Mouse (Mus musculus): Measurements from ENCODE around the gene Fank1. TPM values are rescaled to one million over a fixed set of nuclear protein-coding genes. Genes with fewer than 3 reads are reported as not detected.

Fank1 gene
- polyA plus RNA-seq, 1 experiment from 2014 or later, result 7.9 TPM

- H3K9me3 ChIP-seq (replicated peaks; ENCODE audit: control insufficient read depth, low read length, poor library complexity, severe bottlenecking), result 0 out of 2 replicates have a peak, but pooled peaks cover 2% of the 10 kb centered on the region
- no peaks in the 10 kb centered on the region for H3K4me1 ChIP-seq (ENCODE audit: control insufficient read depth, insufficient read depth, low read length)
- no peak overlapping the region for H3K27ac ChIP-seq (ENCODE audit: low read length)
- no peak overlapping the region for H3K4me3 ChIP-seq (ENCODE audit: low read depth, low read length)
- 93% methylated on average over 9 of the region's 9 CpGs for WGBS
- H3K27me3 ChIP-seq (ENCODE audit: control insufficient read depth, insufficient read depth, low read depth, low read length), result no peaks in the 10 kb centered on the region
- no peaks in the 10 kb centered on the region for H3K36me3 ChIP-seq (ENCODE audit: control insufficient read depth, insufficient read depth, low read length)
- no peak overlapping the region for H3K4me2 ChIP-seq (ENCODE audit: low read length)
- no peak for ATAC-seq
- no peak overlapping the region for H3K9ac ChIP-seq (ENCODE audit: low read depth, low read length)
Measured at GRCm38 (mm10) chr7:133916230-133916629, 139.6 kb downstream of the Fank1 start.

- H3K4me2 ChIP-seq (ENCODE audit: low read length), result no peak overlapping the region
- no peak overlapping the region for H3K4me3 ChIP-seq (ENCODE audit: low read depth, low read length)
- 42% methylated on average over 5 of the region's 5 CpGs for WGBS
- no peak overlapping the region for H3K9ac ChIP-seq (ENCODE audit: low read depth, low read length)
- 0 out of 2 replicates have a peak, but pooled peaks cover 2% of the 10 kb centered on the region for H3K9me3 ChIP-seq (replicated peaks; ENCODE audit: control insufficient read depth, low read length, poor library complexity, severe bottlenecking)
- no peaks in the 10 kb centered on the region for H3K4me1 ChIP-seq (ENCODE audit: control insufficient read depth, insufficient read depth, low read length)
- no peaks in the 10 kb centered on the region for H3K36me3 ChIP-seq (ENCODE audit: control insufficient read depth, insufficient read depth, low read length)
- no peak overlapping the region for H3K27ac ChIP-seq (ENCODE audit: low read length)
- ATAC-seq, result no peak
- H3K27me3 ChIP-seq (ENCODE audit: control insufficient read depth, insufficient read depth, low read depth, low read length), result no peaks in the 10 kb centered on the region
Measured at GRCm38 (mm10) chr7:133919306-133919705, 142.6 kb downstream of the Fank1 start.

GRCm38 (mm10) chr7:133919918-133920317, 143.3 kb downstream of the Fank1 start:
- Histone ChIP-seq H3K9ac (ENCODE audit: low read depth, low read length) (no peak overlapping the region), H3K27ac (ENCODE audit: low read length) (no peak overlapping the region), H3K4me1 (ENCODE audit: control insufficient read depth, insufficient read depth, low read length) (no peaks in the 10 kb centered on the region), H3K9me3 (replicated peaks; ENCODE audit: control insufficient read depth, low read length, poor library complexity, severe bottlenecking) (no peaks in the 10 kb centered on the region), H3K4me2 (ENCODE audit: low read length) (no peak overlapping the region), H3K4me3 (ENCODE audit: low read depth, low read length) (no peak overlapping the region), H3K27me3 (ENCODE audit: control insufficient read depth, insufficient read depth, low read depth, low read length) (no peaks in the 10 kb centered on the region), H3K36me3 (ENCODE audit: control insufficient read depth, insufficient read depth, low read length) (no peaks in the 10 kb centered on the region)
- ATAC-seq, result no peak
- WGBS, result 89% methylated on average over 5 of the region's 5 CpGs

GRCm38 (mm10) chr7:133920724-133921123, 144.1 kb downstream of the Fank1 start:
- 87% methylated on average over 7 of the region's 7 CpGs for WGBS
- Histone ChIP-seq H3K36me3 (ENCODE audit: control insufficient read depth, insufficient read depth, low read length) (no peaks in the 10 kb centered on the region), H3K4me2 (ENCODE audit: low read length) (no peak overlapping the region), H3K9me3 (replicated peaks; ENCODE audit: control insufficient read depth, low read length, poor library complexity, severe bottlenecking) (no peaks in the 10 kb centered on the region), H3K27me3 (ENCODE audit: control insufficient read depth, insufficient read depth, low read depth, low read length) (no peaks in the 10 kb centered on the region), H3K4me3 (ENCODE audit: low read depth, low read length) (no peak overlapping the region), H3K27ac (ENCODE audit: low read length) (no peak overlapping the region), H3K4me1 (ENCODE audit: control insufficient read depth, insufficient read depth, low read length) (no peaks in the 10 kb centered on the region), H3K9ac (ENCODE audit: low read depth, low read length) (no peak overlapping the region)
- ATAC-seq, result no peak

- ATAC-seq, result no peak
- H3K9ac ChIP-seq (ENCODE audit: low read depth, low read length), result no peak overlapping the region
Measured at GRCm38 (mm10) chr7:133921291-133921690, 144.6 kb downstream of the Fank1 start.

GRCm38 (mm10) chr7:133923994-133924393, 147.3 kb downstream of the Fank1 start:
- Histone ChIP-seq H3K9me3 (replicated peaks; ENCODE audit: control insufficient read depth, low read length, poor library complexity, severe bottlenecking) (no peaks in the 10 kb centered on the region), H3K9ac (ENCODE audit: low read depth, low read length) (no peak overlapping the region), H3K4me1 (ENCODE audit: control insufficient read depth, insufficient read depth, low read length) (no peaks in the 10 kb centered on the region), H3K36me3 (ENCODE audit: control insufficient read depth, insufficient read depth, low read length) (no peaks in the 10 kb centered on the region), H3K27me3 (ENCODE audit: control insufficient read depth, insufficient read depth, low read depth, low read length) (no peaks in the 10 kb centered on the region), H3K27ac (ENCODE audit: low read length) (no peak overlapping the region), H3K4me2 (ENCODE audit: low read length) (no peak overlapping the region), H3K4me3 (ENCODE audit: low read depth, low read length) (no peak overlapping the region)
- no peak for ATAC-seq
- WGBS, result 50% methylated on average over 6 of the region's 6 CpGs

More at GRCm38 (mm10) chr7:133921291-133921690, 144.6 kb downstream of the Fank1 start:
- H3K36me3 ChIP-seq (ENCODE audit: control insufficient read depth, insufficient read depth, low read length), result no peaks in the 10 kb centered on the region
- H3K27ac ChIP-seq (ENCODE audit: low read length), result no peak overlapping the region
- H3K4me3 ChIP-seq (ENCODE audit: low read depth, low read length), result no peak overlapping the region
- no peaks in the 10 kb centered on the region for H3K4me1 ChIP-seq (ENCODE audit: control insufficient read depth, insufficient read depth, low read length)
- H3K27me3 ChIP-seq (ENCODE audit: control insufficient read depth, insufficient read depth, low read depth, low read length), result no peaks in the 10 kb centered on the region
- no peak overlapping the region for H3K4me2 ChIP-seq (ENCODE audit: low read length)
- no peaks in the 10 kb centered on the region for H3K9me3 ChIP-seq (replicated peaks; ENCODE audit: control insufficient read depth, low read length, poor library complexity, severe bottlenecking)
- WGBS, result 94% methylated on average over 4 of the region's 4 CpGs

GRCm38 (mm10) chr7:133925771-133926170, 149.1 kb downstream of the Fank1 start:
- Histone ChIP-seq H3K9me3 (replicated peaks; ENCODE audit: control insufficient read depth, low read length, poor library complexity, severe bottlenecking) (no peaks in the 10 kb centered on the region), H3K4me2 (ENCODE audit: low read length) (no peak overlapping the region), H3K36me3 (ENCODE audit: control insufficient read depth, insufficient read depth, low read length) (no peaks in the 10 kb centered on the region), H3K4me1 (ENCODE audit: control insufficient read depth, insufficient read depth, low read length) (no peaks in the 10 kb centered on the region), H3K27me3 (ENCODE audit: control insufficient read depth, insufficient read depth, low read depth, low read length) (no peaks in the 10 kb centered on the region), H3K27ac (ENCODE audit: low read length) (no peak overlapping the region), H3K9ac (ENCODE audit: low read depth, low read length) (no peak overlapping the region), H3K4me3 (ENCODE audit: low read depth, low read length) (no peak overlapping the region)
- 59% methylated on average over 2 of the region's 2 CpGs for WGBS
- no peak for ATAC-seq

GRCm38 (mm10) chr7:133928981-133929380, 152.3 kb downstream of the Fank1 start:
- Histone ChIP-seq H3K4me1 (ENCODE audit: control insufficient read depth, insufficient read depth, low read length) (no peaks in the 10 kb centered on the region; the same call in 1 of the 2 replicates), H3K27me3 (ENCODE audit: control insufficient read depth, insufficient read depth, low read depth, low read length) (no peaks in the 10 kb centered on the region), H3K4me3 (ENCODE audit: low read depth, low read length) (no peak overlapping the region), H3K27ac (ENCODE audit: low read length) (no peak overlapping the region), H3K9me3 (replicated peaks; ENCODE audit: control insufficient read depth, low read length, poor library complexity, severe bottlenecking) (no peaks in the 10 kb centered on the region), H3K4me2 (ENCODE audit: low read length) (no peak overlapping the region), H3K36me3 (ENCODE audit: control insufficient read depth, insufficient read depth, low read length) (no peaks in the 10 kb centered on the region), H3K9ac (ENCODE audit: low read depth, low read length) (no peak overlapping the region)
- 92% methylated on average over 3 of the region's 3 CpGs for WGBS
- no peak for ATAC-seq

Measured in midbrain, embryonic 16.5 days (tissue).